Mouse (Mus musculus): Measurements from ENCODE around the gene Gipc3. TPM values are rescaled to one million over a fixed set of nuclear protein-coding genes. Genes with fewer than 3 reads are reported as not detected.

Gene Gipc3
- total and polyA plus RNA-seq, 3 experiments, result 0.08 to 0.09 TPM; not detected in 1

DNA sequence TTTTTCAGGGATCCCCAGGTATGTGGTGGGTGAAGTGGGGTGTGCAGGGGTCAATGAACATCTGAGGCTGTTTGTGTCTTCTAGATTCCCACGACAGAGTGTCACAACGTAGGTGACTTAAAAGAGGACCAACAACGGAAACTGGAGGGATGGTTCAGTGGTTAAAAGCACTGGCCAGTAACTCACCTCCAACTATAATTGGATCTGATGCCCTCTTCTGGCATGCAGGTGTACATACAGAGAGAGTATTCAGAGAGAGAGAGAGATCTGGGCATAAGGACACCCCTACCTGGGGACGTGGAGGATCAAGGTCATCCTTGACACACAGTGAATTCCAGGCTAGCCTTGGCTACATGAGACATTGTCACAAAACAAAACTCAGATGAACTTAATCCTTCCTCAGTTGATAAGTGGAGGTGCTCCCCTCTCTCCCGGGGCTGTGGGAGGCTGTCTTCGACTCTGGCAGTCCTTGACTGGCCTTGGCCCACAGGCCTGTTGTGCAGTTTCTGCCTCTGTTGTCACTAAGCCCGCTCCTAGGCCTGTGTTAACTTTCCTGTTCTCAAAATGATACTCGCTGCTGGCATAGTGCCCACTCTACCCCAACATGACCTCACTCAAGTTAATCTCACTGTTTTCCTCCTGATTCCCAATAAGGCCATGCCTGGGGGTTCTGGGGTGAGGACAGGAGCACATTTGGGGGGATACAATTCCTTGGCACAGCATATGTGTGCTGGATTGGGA lies 1.5 kb upstream of the Gipc3 start:
- peaks cover 24% of the 10 kb centered on the region for H3K27me3 ChIP-seq (replicated peaks)
- no peak overlapping the region for H3K4me2 ChIP-seq (ENCODE audit: insufficient read depth, low read depth, poor library complexity, severe bottlenecking)
- in situ Hi-C loops (cut with MboI; ENCODE audit: low pct_ligation_motif_present, low pct_unique_long_range_greater_than_20kb, low sequenced_read_pairs), result loop anchor here (5.0 kb wide), 1 partner anchor 52 kb away; the partner anchor contains the start of genes Pip5k1c and Tjp3
- dilution Hi-C loops (cut with MboI; ENCODE audit: extremely low pct_ligation_motif_present, extremely low pct_unique_long_range_greater_than_20kb, low sequenced_read_pairs), result no loop called here
- DNase-seq (ENCODE audit: extremely low read depth), result no peak
- H3K9me3 ChIP-seq (replicated peaks; ENCODE audit: low read length), result no peaks in the 10 kb centered on the region
- no peak for TF ChIP-seq NRF1 (IDR thresholded peaks at IDR 0.05; ENCODE audit: low read depth, low read length)
- no peak for TF ChIP-seq ZC3H11A (IDR thresholded peaks at IDR 0.05; ENCODE audit: low read depth, low read length)
- TF ChIP-seq ELF1 (IDR thresholded peaks at IDR 0.05; ENCODE audit: low read depth, low read length), result no peak
- peak; percentile 13 to 63; a peak in 2 of 4 replicates for TF ChIP-seq CTCF (conservative IDR thresholded peaks at IDR 0.05 in 1 of 2, IDR thresholded peaks at IDR 0.05 in 1 of 2; ENCODE audit: low read depth in 2 of 2, low read length in 2 of 2)
- peak; percentile 43; the same call in 1 of the 2 replicates for TF ChIP-seq SMC3 (IDR thresholded peaks at IDR 0.05; ENCODE audit: low read depth, low read length)
- TF ChIP-seq NELFE (IDR thresholded peaks at IDR 0.05; ENCODE audit: low read depth, low read length), result no peak
- TF ChIP-seq RAD21 (IDR thresholded peaks at IDR 0.05; ENCODE audit: low read depth, low read length), result peak; percentile 18; the same call in 1 of the 2 replicates
- no peak for TF ChIP-seq RCOR1 (conservative IDR thresholded peaks at IDR 0.05; ENCODE audit: low read depth, low read length)
- no peak for TF ChIP-seq USF1 (IDR thresholded peaks at IDR 0.05; ENCODE audit: low read depth, low read length)
- no peak overlapping the region for H3K4me3 ChIP-seq (replicated peaks in 1 of 3; ENCODE audit: low read depth in 2 of 3, low read length in 2 of 3, poor library complexity in 1 of 3)
- H3K36me3 ChIP-seq (replicated peaks in 1 of 2; ENCODE audit: control insufficient read depth in 1 of 2, insufficient read depth in 1 of 2, low read length in 1 of 2), result peaks cover 20 to 37% of the 10 kb centered on the region in 2 experiments
- no peaks in the 10 kb centered on the region for H3K79me2 ChIP-seq (replicated peaks; ENCODE audit: control insufficient read depth, extremely low read depth, insufficient read depth, poor library complexity, severe bottlenecking)
- no peak overlapping the region for H3K27ac ChIP-seq (ENCODE audit: insufficient read depth, low read depth)
- no peak overlapping the region for H3K9ac ChIP-seq (ENCODE audit: insufficient read depth, low read depth)
- peaks cover 2 to 34% of the 10 kb centered on the region in 2 experiments; a peak in 2 of 4 replicates for H3K4me1 ChIP-seq (ENCODE audit: control insufficient read depth in 1 of 2, insufficient read depth in 2 of 2)

DNA sequence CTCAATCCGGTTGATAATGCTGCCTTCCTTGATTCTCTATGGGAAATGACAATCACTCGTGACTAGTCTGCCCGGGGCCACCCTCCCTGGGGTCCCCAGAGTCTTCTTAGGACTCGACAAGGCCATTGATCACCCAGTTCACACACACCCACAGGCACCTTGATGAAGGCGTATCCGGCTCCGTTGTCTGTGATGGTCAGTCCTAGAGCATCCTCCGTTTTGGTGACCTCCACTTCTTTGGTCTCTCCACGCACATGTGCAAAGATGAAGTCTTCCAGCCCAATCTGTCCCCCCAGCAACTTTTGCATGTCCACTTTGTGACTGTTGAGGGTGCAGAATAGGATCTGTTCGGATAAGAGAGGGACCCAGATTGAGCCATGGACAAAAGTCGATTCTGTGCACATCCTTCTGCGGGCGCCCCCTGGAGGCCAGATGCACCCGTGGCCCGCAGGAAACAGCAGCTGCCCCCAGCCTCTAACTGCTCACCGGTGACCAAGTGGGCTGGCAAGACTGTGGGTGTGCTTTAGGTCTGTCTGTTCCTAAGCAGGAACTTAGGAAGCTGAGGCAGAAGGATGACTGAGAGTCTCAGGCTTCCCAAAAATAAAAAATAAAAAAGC lies 1.6 kb downstream of the Gipc3 start:
- Histone ChIP-seq H3K4me2 (ENCODE audit: insufficient read depth, low read depth, poor library complexity, severe bottlenecking) (no peak overlapping the region), H3K9me3 (replicated peaks; ENCODE audit: low read length) (no peaks in the 10 kb centered on the region), H3K4me1 (ENCODE audit: control insufficient read depth in 1 of 2, insufficient read depth in 2 of 2) (peaks cover 0 to 25% of the 10 kb centered on the region in 2 experiments; a peak in 2 of 4 replicates), H3K79me2 (replicated peaks; ENCODE audit: control insufficient read depth, extremely low read depth, insufficient read depth, poor library complexity, severe bottlenecking) (no peaks in the 10 kb centered on the region), H3K27ac (ENCODE audit: insufficient read depth, low read depth) (no peak overlapping the region), H3K9ac (ENCODE audit: insufficient read depth, low read depth) (no peak overlapping the region), H3K36me3 (replicated peaks in 1 of 2; ENCODE audit: control insufficient read depth in 1 of 2, insufficient read depth in 1 of 2, low read length in 1 of 2) (peaks cover 1 to 13% of the 10 kb centered on the region in 2 experiments), H3K4me3 (replicated peaks in 1 of 3; ENCODE audit: low read depth in 2 of 3, low read length in 2 of 3, poor library complexity in 1 of 3) (no peak overlapping the region), H3K27me3 (replicated peaks) (peaks cover 27% of the 10 kb centered on the region)
- peak; percentile 63 for TF ChIP-seq SMC3 (IDR thresholded peaks at IDR 0.05; ENCODE audit: low read depth, low read length)
- no peak for TF ChIP-seq TBP (conservative IDR thresholded peaks at IDR 0.05; ENCODE audit: low read depth, low read length)
- TF ChIP-seq RAD21 (IDR thresholded peaks at IDR 0.05; ENCODE audit: low read depth, low read length), result peak; percentile 25
- peak; percentile 50 to 80 for TF ChIP-seq CTCF (conservative IDR thresholded peaks at IDR 0.05 in 1 of 2, IDR thresholded peaks at IDR 0.05 in 1 of 2; ENCODE audit: low read depth in 2 of 2, low read length in 2 of 2)
- dilution Hi-C loops (cut with MboI; ENCODE audit: extremely low pct_ligation_motif_present, extremely low pct_unique_long_range_greater_than_20kb, low sequenced_read_pairs) (no loop called here), in situ Hi-C loops (cut with MboI; ENCODE audit: low pct_ligation_motif_present, low pct_unique_long_range_greater_than_20kb, low sequenced_read_pairs) (loop anchor here (5.0 kb wide), 1 partner anchor 49 kb away; the partner anchor contains the start of genes Pip5k1c and Tjp3)
- peak; percentile 58 for DNase-seq (ENCODE audit: extremely low read depth)
